Mouse (Mus musculus) T-cell, adult 2 months (primary cell): ENCODE data around the gene Ankrd44.

Source experiments
- DNase-seq: peaks from one replicate; pipeline ENCODE4 v3.0.0; 2022; ENCODE audit warnings: low spot score

Ankrd44 gene

DNA sequence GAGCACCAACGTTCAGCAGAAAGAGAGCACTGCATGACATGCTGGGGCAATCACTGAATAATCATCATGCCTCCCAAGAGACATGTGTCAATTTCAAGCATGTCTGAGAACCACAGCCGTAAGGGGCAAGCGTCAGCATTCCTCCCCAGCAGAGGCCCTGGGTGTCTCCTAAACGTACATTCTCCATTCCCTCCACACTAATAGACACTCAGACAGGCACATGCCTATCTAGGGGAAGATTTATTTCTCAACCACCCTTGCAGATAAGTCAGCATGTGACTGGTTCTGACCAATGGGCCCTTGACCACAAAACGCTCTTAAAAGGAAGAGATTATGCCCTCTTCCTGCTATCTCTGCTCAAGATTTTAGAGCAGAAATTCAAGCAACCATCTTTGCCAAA is 37.7 kb downstream of the Ankrd44 start:
- DNase-seq = peak; percentile 52

GRCm38 (mm10) chr1:54887873-54888272 is 38.3 kb downstream of the Ankrd44 start:
- no peak for DNase-seq

DNA sequence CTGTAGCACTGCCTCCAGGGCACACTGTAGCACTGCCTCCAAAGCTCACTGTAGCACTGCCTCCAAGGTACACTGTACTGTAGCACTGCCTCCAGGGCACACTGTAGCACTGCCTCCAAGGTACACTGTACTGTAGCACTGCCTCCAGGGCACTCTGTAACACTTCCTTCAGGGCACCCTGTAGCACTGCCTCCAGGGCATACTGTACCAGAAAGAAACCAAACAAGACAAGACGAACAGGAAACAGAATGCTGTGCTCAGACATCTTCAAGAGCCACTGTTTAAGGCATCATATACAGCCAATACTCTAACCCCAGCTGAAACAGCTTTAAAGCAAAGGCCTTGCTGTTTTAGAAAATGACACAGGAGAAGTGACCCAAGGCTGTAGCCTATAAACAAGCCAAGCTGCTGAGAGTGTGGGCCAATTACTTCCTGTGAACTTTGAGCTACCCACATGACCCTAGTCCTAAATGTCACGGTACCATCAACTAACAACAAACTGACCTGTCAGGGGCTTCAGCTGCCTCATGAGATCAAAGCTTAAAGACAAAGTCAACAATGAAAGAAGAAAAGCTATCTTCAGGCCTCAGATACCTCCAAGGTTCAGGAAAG is 43.2 kb downstream of the Ankrd44 start:
- peak; percentile 61 for DNase-seq

DNA sequence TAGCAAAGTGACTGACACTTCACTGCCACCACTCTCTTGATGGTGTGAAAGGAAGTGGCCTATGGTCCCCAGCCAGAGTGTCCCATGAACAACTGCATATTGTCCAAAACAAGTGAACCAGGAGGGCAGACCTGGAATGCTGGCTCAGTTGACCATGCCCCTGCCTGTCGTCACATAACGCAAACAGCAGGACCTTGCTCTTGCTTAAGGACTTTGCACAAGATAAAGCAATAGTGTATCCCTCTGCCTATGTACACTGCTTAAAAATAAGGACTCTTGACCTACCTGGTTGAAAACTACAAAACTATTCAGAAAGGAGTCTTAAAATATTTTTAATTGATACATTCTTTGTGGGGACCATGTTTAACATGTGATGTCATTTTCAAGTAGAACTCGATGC is 44.7 kb downstream of the Ankrd44 start:
- DNase-seq = no peak

DNA sequence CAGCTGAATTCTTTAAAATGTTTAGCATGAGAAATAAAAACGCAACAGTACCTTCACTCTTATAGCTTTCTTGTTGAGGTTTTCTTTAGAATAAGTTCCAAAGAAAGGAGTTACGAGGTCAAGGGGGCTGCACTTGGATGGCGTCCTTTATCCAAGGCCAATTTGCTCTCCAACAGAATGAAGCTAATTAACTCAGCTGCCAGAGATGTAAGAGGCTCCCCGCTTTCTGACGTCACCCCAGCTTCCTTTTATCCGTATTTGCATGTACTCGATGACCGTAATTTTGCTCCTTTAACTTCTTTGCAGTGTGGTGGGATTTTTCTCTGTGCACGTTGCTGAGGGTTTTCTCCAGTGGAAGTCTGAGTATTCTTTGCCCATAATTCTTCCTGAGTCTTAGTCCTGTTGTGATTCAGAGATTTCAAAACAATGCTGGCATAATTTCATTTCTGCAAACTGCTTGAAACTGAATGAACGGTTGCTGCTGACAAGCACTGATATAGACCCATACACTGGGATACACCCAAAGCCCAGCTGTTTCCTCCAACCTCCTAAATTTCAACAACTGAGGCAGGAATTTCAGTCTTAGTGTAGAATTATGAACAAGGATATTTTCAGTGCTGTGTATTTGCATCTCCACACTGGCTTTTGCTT is 48.6 kb downstream of the Ankrd44 start:
- DNase-seq = no peak

- DNase-seq = no peak
These were observed 49.2 kb downstream of the Ankrd44 start for GRCm38 (mm10) chr1:54877014-54877413.

- peak; percentile 41 for DNase-seq
These were observed 52.1 kb downstream of the Ankrd44 start for GRCm38 (mm10) chr1:54874094-54874493.

- no peak for DNase-seq
These were observed 53.1 kb downstream of the Ankrd44 start for GRCm38 (mm10) chr1:54872857-54873616.

- DNase-seq = peak; percentile 48
These were observed 54.9 kb downstream of the Ankrd44 start for GRCm38 (mm10) chr1:54871321-54871720.

GRCm38 (mm10) chr1:54870634-54871033 is 55.6 kb downstream of the Ankrd44 start:
- no peak for DNase-seq

GRCm38 (mm10) chr1:54867226-54867625 is 59.0 kb downstream of the Ankrd44 start:
- DNase-seq = no peak

DNA sequence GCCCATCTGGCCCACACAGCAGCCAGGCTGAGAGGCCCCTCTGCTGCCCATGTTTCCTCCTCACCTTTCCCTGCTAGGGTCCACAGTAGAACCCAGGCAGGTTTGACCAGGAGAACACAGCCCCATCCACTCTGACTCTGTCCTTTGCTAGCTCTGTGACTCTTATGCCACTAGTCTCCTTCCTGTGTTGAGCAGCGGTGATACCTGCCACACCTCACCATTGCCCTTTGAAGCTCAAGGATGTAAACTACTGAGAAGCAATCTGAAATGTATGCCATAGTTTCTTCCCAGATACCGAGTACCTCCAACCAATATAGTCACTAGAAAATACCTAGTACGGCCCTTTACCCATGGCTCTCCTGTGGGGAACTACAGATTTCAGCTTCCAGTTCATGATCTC is 60.1 kb downstream of the Ankrd44 start:
- peak; percentile 60 for DNase-seq

DNA sequence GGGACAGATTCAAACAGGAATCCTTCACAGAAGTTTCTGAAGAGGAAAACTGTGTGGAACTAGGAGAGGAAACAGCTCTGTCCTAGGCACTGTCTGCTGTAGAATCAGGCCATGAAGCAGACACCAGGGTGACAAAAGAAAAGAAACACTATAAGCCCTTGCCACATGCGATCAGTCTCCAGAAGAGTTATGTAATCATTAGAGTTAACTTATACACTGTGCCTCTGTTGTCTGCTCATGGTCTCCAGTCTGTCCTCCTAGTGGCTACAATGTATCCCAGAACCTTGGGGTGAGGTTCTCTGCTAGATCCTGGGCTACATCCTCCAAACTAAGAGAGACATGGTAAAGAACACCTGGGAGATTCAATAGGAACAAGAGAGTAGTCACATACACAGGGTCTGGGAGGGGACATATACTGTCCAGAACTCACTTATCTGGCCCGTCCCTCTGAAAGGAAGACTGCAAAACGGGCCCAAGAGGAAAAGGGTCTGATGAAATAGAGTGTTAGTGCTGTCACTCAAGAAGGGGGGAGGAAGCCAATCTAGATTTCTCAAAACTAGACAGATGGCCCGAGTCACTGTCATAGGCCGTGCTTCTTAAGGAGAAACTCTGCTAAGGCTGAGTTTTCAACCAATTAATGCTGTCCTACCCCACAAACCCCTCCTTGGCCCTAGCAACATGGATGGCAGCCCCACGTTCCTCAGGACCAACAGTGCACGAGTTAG is 61.1 kb downstream of the Ankrd44 start:
- no peak for DNase-seq

DNA sequence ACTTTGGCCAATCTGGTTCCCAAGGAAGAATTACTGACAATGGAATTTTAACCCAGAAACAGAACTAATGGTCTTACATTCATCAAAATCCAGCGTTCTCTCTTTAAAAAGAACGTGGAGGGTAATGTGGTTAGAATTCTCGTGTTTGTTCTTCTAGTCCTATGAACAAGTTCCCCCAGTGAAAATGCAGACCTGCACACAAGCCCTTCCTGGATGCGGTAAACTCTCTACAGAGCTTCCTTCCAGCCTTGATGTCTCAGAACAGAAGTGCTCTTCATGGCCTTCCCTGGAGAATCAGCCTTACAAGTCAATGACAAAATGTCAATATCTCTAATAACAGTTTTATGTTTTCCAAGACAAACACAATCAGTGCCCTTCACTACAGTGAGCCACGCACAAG is 65.8 kb downstream of the Ankrd44 start:
- DNase-seq = peak; percentile 48

DNA sequence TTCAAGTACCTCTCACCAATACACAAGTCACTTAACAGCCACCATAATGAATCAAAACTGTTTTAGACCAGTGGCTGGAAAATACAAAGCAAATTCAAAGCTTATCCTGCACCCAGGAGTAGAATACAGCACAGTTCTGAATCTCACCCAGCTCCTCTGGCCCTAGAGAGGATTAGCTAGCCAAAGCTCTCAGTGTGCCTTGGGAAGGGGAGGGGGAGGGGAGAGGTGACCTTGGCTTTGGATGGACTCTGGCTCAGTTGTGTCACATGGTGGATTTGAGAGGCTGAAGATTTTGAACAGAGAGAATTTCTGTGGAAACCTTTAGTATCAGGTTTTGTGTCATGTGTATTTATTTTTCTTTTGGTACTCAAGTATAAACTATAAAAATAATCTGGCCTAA is 66.3 kb downstream of the Ankrd44 start:
- no peak for DNase-seq

DNA sequence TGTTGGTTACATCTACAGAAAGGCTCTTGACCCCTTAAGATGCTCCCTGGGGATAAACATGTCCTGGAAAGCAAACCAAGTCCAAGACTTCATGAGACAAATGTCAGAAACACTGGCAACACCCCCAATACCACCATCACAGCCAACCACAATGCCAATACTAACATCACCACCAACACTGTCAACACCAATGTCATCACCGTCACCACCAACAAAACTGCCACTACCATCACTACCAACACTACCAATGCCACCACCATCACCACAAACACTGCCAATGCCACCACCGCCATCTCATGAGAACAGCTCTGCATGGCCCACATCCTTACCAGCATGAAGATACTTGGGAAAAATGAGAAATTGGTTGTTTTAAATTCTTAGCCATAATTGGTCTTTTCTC is 67.3 kb downstream of the Ankrd44 start:
- DNase-seq = peak; percentile 48

DNA sequence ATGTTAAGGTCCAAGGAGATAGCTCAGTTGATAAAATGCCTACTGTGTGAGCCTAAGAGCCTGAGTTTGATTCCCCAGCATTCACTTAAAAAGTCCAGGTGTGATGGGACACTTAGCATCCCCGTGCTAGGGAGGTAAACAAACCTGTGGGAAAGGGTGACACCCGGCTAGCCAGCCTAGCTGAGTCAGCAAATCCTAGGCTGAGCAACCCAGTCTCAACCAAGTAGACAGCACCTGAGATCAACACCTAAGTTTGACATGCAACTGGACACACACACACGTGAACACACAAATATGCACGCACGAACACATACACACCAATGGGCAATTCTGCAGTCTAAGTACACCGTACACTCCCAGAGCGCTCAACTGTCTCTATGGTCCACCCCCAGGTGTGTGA is 69.7 kb downstream of the Ankrd44 start:
- DNase-seq = no peak

DNA sequence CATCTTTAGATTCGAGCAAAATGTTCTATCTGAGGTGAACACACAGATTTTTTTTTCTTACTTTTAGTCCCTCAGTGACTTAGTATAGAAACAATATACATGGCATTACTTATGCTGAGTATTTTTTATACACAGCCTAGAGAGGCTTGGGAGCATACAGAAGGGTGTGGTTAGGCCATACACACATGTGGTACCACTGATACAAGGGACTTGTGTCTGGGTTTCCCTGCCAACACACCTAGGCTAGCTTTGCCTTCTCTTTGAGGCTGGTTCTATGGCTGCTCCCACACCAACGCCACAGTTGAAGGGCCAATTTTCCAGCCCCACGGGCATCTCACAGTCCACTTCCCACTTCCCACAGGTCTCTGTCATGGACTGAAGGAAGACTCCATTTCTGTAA is 70.2 kb downstream of the Ankrd44 start:
- DNase-seq = no peak

DNA sequence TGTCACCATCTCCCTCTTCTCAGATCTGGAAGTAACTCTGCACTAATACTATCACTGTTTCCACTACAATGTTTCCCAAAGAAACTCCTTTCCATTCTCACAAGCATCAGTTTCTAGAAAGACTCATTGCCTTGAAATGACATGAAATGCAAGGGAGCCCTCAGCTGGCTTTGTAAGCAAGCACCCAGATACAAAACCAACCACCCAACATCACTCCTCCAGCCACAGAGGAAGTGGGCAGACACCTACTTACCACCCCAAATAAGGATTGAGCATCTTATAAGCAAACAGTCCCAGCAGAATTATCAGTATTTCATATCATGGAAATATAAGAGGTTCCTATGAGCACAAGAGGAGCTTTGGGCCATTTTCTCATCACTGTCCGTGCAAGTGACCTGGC is 71.8 kb downstream of the Ankrd44 start:
- DNase-seq = peak; percentile 66

GRCm38 (mm10) chr1:54853311-54854000 is 72.7 kb downstream of the Ankrd44 start:
- DNase-seq = no peak

GRCm38 (mm10) chr1:54851610-54852009 is 74.6 kb downstream of the Ankrd44 start:
- DNase-seq = no peak

DNA sequence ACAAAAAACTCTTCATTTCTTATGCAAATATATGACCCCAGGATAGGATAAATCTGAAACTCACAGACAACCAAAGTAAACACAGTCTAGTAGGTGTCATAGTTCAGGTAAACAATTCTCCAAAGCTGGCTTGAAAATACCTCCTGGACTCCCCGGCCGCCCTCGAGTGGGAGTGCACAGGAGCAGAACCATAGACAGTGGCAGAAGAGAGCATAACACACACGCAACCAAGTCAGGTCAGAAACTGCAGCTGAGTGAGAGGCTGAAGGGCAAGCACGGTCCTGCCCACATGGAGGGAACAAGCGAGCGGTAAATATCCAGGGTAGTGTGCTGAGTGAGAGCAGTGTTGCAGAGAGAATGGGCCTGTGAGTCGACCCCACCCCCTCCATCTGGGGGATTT is 76.1 kb downstream of the Ankrd44 start:
- DNase-seq = no peak
